ENCODE assay signal across 9 mouse cellular contexts in genomic region chr5:113832490-113832901, GRCm38 (mm10). TPM values are rescaled to one million over a fixed set of nuclear protein-coding genes. Genes with fewer than 3 reads are reported as not detected.
DNase-seq lines count a peak whose midpoint lies in the region; ATAC-seq lines count a peak whose summit lies in the region.
"Had no signal": no experiment of that assay in that cellular context is flagged by ENCODE, and none has a peak within 500 bp of the region (broad histone marks: within the 10 kb centered on the region; RNA-seq: fewer than 3 reads in every experiment).

Selplg (minus strand) TSS chr5:113832644.

- no peak within 1 kb of the TSS for H3K9ac ChIP-seq in heart, embryonic 16.5 days (ENCODE audit: low read length)

- intact Hi-C loops in heart, postnatal 25 days (cut with DNase I): no loop called here

- H3K36me3 ChIP-seq in heart, embryonic 16.5 days (ENCODE audit: control insufficient read depth, insufficient read depth): no peaks in the 10 kb centered on the region

- H3K4me1 ChIP-seq in heart, embryonic 16.5 days (ENCODE audit: control insufficient read depth, insufficient read depth, low read length): no peaks in the 10 kb centered on the region

- 0 out of 2 replicates have a peak, but pooled peaks have one; percentile 45 for ATAC-seq in heart, embryonic 16.5 days (replicated peaks; ENCODE audit: extremely low read depth, insufficient read depth, low FRiP score)
- ATAC-seq in megakaryocyte-erythroid progenitor cell, adult 5-6 weeks (replicated peaks; ENCODE audit: low FRiP score, low TSS enrichment, poor library complexity, severe bottlenecking): no peak

- no peak for DNase-seq in heart, postnatal 25 days (ENCODE audit: low spot score)
- peak; percentile 65 to 72 for DNase-seq in B cell, adult 2 months
- DNase-seq in induced T-regulatory cell, adult 2 months (ENCODE audit: low read depth): peak; percentile 92
- DNase-seq in right cerebral cortex, postnatal 36 days (ENCODE audit: low spot score in 2 of 2): no peak
- no peak for DNase-seq in kidney, adult 8-10 months
- DNase-seq in heart, adult 8-10 months (ENCODE audit: low spot score): no peak
- DNase-seq: retina, postnatal 1 day had no signal

- H3K4me3 ChIP-seq in heart, embryonic 16.5 days (ENCODE audit: low read length): peak within 1 kb of the TSS; percentile 22

- WGBS in heart, embryonic 16.5 days: 40% methylated on average over 8 of the region's 8 CpGs

- H3K9me3 ChIP-seq in heart, embryonic 16.5 days (replicated peaks; ENCODE audit: control insufficient read depth, low read length): no peaks in the 10 kb centered on the region

- H3K27ac ChIP-seq in heart, embryonic 16.5 days (ENCODE audit: low read length): peak within 1 kb of the TSS; percentile 9; the same call in 1 of the 2 replicates

- no peaks in the 10 kb centered on the region for H3K27me3 ChIP-seq in heart, embryonic 16.5 days (ENCODE audit: control insufficient read depth, insufficient read depth, low read length)

- H3K4me2 ChIP-seq in heart, embryonic 16.5 days (ENCODE audit: low read depth, low read length): 0 out of 2 replicates have a peak within 1 kb of the TSS, but pooled peaks have one; percentile 2

RNA-seq across cellular contexts. Expression of gene Selplg, which starts in this region (rescaled TPM):
- polyA plus RNA-seq in heart, embryonic 16.5 days (2015; fragmentation: Nextera tagmentation; extraction: Ambion mirVana): 10.1 and 29.8 TPM in 2 replicates
- 1 to 10 TPM; 2.4 to 3.6 TPM for total RNA-seq in heart, postnatal 25 days (2021)
- total RNA-seq in megakaryocyte-erythroid progenitor cell, adult 5-6 weeks (2014; fragmentation: Nextera tagmentation): 66.0 and 87.7 TPM in 2 replicates
- total RNA-seq in megakaryocyte-erythroid progenitor cell, adult 5-6 weeks (2017): 27.4 and 30.2 TPM in 2 replicates
- total RNA-seq in heart, adult 8-10 months (2022): 10 to 100 TPM in 1 of 4 experiments, 1 to 10 TPM in 3; 1.8 to 10.3 (median 2.6) TPM

Comparison
In these comparisons a context has a peak if more than half of its experiments do, and no peak if none do; other contexts are left out.
1. DNase-seq: peak in B cell, adult 2 months (2 of 2) and induced T-regulatory cell, adult 2 months (single experiment); none in heart, postnatal 25 days (single experiment), right cerebral cortex, postnatal 36 days (0 of 2), kidney, adult 8-10 months (0 of 2) and heart, adult 8-10 months (single experiment).